Mouse (Mus musculus) retina, postnatal 1 day (tissue): ENCODE data around the gene Rangrf.
"Not testable (repeated sequence)": the region's sequence is repeated elsewhere in the genome, so short reads cannot be mapped to it uniquely, and the experiment has no call there.

ENCODE experiments used
- DNase-seq: peaks from one replicate; pipeline ENCODE4 v3.0.0-alpha.2; 2012

The Rangrf gene

DNA sequence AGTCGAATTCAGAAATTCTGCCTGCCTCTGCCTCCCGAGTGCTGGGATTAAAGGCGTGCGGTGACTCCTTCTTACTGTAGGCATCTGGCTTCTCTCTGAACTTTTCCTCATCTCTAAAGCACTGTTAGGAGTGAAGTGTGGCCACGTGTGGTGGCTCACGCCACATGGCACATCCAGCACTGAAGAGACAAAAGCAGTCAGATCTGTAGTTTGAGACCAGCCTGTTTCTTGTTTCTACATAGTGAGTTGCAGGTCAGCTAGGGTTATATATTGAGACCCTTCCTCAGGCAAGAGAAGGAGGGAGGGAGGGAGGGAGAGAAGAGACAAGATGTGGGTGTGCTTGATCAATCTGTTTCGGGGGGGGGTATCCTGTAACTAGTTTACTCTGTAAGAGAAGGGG, at the start of gene Rangrf:
TSS of gene Rangrf (minus strand) at position 101 of the 400 bp plus-strand sequence.
- no peak for DNase-seq

DNA sequence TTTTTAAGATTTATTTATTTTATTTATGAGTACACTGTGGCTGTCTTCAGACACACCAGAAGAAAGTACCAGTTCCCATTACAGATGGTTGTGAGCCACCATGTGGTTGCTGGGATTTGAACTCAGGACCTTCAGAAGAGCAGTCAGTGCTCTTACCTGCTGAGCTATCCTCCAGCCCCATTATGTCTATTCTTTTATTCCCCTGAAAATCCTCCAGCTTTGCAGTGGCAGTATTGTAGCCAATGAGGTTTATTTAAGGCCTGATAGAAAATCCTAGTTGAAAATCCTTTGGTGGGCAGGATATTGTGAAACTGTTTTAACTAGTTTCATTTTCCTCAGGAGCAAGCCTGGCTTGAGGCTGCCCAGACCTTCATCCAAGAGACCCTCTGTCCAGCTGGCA, 45.7 kb upstream of the Rangrf start:
- no peak for DNase-seq

DNA sequence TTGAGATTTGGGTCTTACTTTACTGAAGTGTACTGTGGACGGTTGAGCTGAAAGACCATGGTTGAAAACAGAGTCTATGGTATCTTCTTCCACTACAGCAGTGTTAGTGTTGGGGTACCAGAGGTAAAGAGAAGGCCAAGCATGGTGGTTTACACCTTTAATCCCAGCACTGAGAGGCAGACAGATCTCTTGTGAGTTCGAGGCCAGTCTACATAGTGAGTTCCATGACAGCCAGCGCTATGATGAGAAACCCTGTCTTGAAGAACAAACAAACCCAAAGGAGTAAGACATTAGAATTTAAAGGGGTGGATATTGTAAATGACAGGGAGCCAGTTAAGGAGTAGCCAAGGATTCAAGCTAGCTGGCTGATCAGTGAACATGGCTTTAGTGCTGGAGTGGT, 41.8 kb upstream of the Rangrf start:
- DNase-seq, result no peak

DNA sequence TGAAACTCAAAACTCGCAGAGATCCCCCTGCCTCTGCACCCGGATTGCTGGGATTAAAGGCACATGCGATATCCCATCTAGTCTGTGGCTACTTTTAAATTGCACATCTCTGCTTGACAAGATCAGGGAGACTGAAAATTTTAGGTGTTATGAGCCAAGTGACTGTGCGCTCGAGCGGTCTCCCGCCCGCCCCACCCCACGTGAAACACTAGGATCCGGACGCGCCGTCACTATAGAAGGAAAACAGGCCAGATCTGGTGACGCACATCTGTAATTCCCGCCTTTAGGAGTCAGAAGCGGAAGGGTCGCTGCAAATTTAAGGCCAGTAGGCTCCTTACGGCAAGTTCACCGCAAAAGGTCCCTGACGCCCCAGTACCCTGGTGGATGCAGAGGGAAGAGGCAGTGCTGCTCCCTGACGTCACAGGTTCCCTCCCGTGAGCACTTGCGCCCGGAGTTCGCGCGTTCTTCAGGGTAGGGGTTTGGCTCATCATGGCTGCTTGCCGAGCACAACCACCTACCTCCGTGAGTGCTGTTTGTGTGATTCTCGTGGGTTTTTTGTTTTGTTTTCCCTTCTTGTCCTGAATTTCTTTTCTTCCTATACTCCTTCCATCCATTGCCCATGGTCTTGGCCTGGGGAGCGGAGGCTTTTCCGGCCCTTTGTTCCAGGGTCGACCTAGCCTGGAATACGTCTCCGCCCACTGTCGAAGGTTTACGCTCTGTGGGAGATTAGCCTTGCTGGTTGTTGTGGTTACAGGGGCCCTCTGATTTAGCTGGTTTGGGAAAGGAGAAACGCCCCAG, 40.9 kb upstream of the Rangrf start, which contains the start of gene Ctc1:
TSS of gene Ctc1 (plus strand) at position 268 of the 798 bp plus-strand sequence.
- DNase-seq, result peak; percentile 97

DNA sequence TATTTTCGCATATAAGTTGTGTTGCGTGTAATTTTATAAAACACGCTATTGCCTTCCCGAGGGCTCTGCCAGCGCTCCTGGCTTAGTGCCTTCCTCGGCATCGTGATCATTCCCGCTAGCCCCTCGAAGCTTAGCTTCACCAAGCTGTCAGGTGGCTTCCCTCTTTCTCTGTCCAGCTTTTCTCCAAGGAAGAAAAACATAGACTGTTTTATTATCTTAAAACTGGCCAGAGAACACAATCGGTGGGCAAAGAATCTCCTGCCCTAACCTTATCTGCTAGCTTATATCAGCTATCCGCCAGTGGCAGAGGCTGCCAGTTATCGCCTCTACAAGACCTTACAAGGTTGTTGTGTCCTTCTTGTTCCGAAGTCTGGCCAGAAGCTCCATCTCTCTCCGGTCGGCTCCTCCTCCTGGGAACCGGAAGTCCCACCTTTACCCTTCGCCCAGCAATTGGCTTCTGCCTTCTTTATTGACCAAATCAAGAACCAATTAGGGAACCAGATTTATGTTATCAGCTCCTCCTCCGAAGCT, 37.2 kb upstream of the Rangrf start:
- peak; percentile 96 for DNase-seq

DNA sequence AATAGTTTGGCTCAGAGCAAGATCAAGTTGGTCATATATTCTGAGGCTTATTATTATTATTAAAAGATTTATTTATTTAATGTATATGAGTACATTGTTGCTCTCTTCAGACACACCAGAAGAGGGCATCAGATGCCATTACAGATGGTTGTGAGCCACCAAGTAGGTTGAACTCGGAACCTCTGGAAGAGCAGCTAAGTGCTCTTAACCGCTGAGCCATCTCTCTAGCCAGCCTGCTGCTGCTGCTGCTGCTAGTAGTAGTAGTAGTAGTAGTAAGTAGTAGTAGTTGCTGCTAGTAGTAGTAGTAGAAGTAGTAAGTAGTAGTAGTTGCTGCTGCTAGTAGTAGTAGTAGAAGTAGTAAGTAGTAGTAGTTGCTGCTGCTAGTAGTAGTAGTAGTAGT, 36.5 kb upstream of the Rangrf start:
- DNase-seq, result not testable (repeated sequence)

DNA sequence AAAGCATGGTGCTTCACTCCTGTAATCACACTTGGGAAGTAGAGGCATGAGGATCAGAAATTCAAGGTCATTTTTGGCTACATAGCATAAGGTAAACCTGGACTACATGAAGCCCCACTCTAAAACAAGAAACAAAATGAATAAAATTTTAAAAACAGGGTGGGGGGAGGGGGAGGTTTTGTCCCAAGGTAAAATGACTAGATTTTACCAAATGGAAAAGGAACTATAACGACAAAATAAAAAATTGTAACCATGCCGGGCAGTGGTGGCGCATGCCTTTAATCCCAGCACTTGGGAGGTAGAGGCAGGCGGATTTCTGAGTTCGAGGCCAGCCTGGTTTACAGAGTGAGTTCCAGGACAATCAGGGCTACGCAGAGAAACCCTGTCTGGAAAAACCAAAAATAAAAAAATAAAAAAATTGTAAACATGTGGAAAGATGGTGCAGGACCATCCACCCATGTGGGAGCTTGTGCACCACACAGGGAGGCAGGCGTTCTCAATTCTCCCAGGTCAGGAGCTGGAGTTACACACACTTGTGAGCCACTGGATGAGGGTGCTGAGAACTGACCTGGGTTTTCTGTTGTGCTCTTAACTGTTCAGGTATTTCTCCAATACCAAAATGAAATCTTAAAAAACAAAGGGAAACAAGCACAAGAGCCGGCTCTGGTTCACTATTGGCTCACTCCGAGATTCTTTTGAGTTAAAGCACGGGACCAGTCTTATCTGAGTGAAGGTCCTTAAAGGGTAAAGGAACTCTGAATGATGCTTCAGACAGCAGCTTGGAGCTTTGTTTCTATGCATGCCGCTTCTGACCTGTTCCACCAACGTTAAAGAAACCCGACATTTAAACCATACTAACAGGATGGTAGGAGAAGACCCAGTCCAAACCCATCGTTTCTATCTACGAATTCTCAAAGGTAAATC, 35.7 kb upstream of the Rangrf start:
- no peak for DNase-seq

DNA sequence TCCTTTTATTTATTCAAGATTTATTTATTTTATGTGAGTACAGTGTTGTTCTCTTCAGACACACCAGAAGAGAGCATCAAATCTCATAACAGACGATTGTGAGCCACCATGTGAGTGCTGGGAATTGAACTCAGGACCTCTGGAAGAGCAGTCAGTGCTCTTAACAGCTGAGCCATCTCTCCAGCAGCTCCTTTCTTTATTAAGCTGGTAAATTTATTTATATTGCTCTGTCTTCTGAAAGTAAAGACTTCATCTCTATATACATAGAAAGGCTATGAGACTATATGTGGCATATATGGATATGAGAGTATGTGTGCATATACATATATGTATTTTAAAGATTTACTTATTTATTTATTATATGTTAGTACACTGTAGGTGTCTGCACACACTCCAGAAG, 34.5 kb upstream of the Rangrf start:
- no peak for DNase-seq

DNA sequence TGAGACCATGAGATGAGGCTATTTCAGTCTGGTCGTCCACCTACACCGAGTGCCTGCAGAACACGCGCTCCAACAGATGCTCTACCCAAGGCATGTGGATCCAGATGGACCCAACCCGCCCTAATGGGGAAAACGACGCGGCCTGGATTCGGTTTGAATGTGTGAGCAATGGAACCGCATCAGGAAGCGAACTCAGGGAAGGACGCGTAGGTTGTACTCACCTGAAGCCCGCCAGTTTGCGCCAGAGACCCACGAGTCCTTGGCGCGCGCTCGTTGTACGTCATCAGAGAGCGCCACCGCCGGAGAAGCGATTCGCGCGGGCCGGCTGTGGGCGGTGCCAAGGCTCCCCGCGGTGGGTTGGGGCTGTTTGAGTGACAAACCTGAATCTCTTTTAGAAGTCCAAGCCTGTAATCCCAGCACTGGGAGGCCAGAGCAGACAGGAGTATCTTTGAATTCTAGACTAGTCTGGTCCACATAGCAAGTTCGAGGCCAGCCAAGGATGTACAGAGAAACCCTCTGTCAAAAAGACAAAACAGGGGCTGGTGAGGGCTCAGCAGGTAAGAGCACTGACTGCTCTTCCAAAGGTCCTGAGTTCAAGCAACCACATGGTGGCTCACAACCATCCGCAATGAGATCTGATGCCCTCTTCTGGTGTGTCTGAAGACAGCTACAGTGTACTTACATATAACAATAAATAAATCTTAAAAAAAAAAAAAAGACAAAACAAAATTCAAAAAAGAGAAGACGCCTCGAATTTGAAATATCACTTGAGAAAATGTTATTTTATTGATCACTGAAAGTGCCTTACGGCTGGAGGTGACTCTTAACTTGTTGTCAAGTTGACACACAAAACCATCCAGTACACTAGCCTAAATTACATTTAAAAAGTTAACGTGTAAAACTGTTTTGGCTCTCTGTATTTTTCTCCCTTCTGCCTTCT, 33.5 kb upstream of the Rangrf start, which contains the start of gene Pfas:
TSS of gene Pfas (minus strand) at position 279 of the 940 bp plus-strand sequence.
- DNase-seq, result peak; percentile 97

DNA sequence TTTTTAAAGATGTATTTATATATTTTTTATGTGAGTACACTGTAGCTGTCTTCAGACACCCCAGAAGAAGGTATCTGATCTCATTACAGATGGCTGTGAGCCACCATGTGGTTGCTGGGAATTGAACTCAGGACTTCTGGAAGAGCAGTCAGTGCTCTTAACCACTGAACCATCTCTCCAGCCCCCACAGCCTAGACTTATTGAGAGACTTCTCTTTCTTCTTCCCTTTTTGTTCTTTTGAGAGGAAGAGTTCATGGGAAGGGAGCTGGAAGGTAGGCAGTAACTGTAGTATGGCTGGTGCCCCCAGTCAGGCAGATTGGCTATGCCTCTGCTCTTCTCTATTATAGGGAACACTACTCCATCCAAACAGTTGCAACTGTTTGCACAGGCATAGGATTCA, 31.6 kb upstream of the Rangrf start:
- DNase-seq, result not testable (repeated sequence)

DNA sequence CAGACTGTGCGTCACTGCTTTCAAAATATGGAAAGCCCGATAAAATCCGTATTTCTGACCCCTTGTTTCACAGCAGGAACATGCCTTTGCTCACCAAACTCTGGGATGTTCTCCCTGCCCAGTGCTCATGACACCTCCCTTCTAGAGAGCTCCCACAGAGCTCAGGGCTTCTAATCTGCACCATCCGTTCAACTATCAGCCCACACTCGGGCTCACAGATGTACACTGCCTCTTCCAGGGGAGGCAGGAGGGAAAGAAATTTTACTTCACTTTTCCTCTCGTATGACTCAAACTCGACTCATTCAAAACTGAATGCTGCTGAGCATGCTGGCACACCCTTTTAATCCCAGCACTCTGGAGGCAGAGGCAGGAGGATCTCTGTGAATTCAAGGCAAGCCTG, 30.2 kb upstream of the Rangrf start:
- DNase-seq, result no peak

DNA sequence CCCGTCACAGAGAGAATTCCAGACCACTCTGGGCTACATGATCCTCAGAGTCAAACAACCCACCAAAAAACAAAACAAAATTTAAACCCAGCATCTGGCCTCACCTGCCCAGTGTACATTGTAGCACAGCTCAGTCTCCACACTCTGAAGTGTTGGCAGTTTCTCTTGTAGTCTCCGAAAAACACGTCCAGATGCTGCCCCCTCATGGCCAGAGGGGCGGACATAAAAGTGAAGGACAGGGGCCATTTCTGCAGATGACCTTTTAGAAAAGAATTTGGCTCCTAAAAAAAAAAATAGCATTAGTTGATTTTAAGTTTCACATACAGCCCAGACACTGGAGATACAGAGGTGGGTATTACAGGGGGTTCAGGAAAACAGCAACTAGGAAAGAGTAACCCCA, 28.6 kb upstream of the Rangrf start:
- peak; percentile 22 for DNase-seq

DNA sequence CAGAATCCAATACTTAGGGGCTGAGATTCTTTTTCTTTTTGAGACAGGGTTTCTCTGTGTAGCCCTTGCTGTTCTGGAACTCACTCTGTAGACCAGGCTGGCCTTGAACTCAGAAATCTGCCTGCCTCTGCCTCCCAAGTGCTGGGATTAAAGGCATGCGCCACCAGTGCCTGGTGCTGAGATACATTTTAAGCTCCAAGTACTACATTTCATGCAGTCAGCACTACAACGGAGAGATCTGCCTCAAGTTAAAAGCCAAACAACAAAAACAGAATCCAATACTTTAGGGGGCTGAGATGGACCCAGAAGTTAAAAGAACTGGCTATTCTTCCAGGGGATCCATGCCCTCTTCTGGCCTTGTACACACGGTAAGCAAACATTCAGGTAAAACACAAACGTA, 27.8 kb upstream of the Rangrf start:
- DNase-seq, result not testable (repeated sequence)

DNA sequence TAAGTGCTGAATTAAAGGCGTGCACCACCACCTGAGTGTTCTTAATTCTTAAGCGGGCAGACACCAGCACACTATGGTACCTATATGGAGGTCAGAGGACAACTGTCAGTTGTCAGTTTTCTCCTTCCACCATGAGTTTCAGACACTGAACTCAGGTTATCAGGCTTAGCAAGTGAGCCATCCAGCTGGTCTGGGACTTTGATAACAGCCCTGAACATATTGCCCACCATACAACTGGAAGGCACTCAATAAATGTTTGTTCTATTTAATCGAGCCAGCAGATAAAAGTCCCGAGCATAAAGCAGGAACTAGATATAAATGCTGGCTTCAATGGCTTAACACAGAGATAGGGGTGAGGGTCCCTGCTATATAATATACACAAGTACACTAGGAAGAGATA, 22.1 kb upstream of the Rangrf start:
- no peak for DNase-seq

DNA sequence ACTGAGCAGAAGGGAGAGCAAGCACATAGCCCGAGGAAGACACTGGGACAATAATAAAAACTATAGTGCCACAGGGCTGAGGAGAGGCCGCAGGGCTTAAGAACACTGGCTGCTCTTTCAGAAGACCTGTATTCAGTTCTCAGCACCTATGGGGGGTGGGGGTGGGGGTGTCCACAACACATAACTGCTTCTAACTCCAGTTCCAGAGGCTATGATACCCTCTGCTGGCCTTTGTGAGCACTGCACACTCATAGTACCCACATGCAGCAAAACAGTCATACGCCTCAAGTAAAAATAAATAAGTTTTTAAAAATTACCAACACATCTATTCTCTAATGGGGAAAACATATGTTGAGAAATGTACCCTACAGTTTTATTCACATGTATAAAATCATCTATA, 19.4 kb upstream of the Rangrf start:
- no peak for DNase-seq

DNA sequence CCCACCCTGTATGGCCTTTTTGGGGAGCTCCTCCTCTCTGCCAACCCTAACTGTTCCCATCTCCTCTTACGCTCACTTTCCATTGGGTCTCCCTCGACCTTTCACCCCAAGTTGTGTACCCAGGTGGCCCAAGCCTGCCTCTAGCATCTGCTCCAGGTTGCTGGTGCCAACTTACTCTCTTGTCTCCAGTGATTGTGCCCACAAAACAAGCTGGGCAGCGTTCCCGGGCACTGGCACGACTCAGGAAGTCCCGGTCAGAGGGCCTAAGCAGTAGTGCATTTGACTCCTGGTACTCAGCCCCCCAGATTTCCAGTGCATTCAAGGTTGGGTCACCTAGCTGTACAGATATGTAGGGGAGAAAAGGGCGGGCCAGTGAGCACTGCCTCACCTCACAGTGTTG, 18.1 kb upstream of the Rangrf start:
- DNase-seq, result no peak

DNA sequence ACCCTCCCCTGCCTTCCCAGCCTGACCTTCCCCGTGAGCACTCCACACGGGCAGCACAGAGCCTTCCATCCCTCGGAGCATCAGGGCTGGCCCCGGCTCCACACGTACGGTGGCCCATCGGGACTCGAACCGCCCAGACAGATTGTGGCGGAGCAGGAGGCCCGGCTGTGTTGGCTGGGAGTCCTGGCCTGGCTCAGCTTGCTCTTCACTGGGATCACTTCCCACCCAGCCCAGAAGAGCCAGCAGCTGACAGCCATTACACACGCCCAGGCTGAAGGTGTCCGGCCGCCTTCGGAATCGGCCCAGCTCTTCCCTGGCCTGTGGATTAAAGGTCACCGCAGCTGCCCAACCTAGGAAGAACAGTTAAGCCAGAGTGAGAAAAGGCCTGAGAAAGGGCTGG, 13.4 kb upstream of the Rangrf start:
- no peak for DNase-seq

DNA sequence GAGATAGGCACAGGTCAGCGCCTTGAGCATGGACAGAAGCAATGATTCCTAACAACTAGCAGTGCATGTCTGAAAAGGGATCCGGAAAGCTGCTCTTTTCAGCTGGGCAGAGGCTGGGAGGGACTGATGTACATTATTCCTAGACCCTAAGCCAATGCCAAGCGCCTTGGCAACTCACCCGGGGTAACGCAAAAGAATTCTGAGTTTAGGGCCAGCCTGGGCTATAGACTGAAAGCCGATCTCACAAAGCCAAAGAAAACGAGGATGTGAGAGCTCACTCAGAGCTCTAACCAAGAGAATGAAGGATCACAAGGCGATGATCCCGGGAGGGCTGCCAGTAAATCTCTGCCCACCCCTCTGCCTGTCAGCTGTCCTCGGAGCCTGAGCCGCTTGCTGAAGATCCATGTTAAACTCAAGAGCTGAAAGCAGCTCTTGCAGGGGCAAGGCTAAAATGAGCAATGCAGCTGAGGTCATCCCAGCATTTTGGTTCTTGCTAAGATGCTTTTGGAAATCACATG, 12.4 kb upstream of the Rangrf start:
- no peak for DNase-seq

DNA sequence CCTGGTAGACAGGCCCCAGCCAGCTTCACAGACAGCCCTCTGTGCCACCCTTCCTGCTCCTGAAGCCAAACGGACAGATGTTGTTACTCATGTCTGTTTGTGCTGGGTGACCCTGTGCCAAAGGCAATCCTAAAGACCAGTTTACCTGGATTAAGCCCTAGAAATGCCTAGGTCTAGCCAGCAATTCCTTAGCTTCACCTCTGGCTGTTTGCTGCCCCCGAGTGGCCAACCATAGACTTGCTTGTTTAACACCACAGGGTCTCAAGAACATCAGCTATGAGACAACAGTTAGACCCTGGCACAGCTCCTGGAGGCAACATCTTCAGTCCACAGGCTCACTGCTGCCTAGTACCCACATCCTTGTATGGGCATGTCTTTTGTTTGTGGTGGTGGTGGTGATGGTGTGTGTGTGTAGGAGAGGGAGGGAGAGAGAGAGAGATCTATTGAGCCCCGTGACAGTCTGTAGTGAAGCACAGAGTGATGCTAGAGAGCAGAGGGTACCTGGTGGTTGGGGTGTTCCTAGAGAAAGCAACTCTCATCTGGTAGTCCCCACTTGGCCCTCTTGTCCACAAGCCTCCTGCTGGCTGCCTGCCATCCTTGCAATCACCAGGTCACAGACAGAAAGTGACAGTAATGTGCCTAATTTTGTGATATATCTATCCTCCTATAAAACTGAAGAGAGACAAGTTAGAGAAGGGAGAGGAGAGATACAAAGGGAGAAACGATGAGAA, 7.8 kb upstream of the Rangrf start:
- peak; percentile 79 for DNase-seq

DNA sequence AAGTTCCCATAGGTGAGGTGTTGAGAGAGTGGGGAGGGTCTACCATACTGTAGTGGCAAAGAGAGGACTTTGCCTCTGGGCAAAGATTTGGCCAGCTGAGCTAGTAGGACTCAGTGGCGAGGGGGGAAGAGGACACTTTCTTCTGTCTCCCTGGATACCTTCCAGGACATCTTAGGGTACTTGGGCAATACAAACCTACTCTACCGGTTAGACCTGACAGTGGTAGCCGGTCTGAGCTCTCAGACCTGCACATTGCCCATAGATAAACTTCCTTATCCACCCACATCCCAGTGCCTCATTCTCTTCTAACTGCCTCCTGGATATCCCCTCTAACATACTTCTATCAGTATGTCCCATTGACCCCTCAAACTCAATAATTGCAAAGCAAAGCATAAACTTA, 5.9 kb upstream of the Rangrf start:
- no peak for DNase-seq

DNA sequence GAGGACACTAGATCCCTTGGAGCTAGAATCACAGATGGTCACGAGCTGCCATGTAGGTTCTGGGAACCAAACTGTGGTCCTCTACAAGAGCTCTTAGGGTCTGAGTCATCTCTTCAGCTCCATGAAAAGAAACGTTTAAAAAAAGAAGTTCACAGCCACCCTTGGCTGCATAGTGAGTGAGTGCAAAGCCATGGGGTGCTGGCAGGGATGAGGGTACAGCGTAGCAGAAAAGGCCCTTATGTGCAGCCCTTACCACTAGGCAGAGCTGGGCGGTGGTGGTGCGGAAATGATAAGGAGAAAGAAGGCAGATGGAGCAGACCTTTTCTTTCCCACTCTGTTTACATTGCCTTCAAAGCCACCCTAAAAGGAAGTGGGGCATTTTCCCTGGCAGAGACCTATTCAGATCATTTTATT, 4.3 kb upstream of the Rangrf start:
- no peak for DNase-seq
